Mouse (Mus musculus) gastrocnemius, postnatal 36 days (tissue): ENCODE data around the gene AL732309.1. TPM values are rescaled to one million over a fixed set of nuclear protein-coding genes. Genes with fewer than 3 reads are reported as not detected.

Source experiments
- DNase-seq, 2 experiments: peaks; one replicate each; pipeline ENCODE4 v3.0.0; 2022
- intact Hi-C: fragments of 180-260 bp; cut with DNase I; formaldehyde crosslinking; loops from one replicate; pipeline ENCODE4 v1.15.1; 2025
- long read RNA-seq, 2 experiments: library from polyadenylated mRNA; stranded (forward); transcript quantifications; one replicate each; pipeline ENCODE4 v2.0.0; 2021
- total RNA-seq, 2 experiments: library from RNA; stranded (reverse); gene quantifications; 2 replicates each; pipeline ENCODE4 v1.2.3; 2021

The AL732309.1 gene
- 1 to 10 TPM in 1 of 2 experiments, under 1 TPM in 1; 0.39 to 1.1 TPM for total RNA-seq
- long read RNA-seq, experiment 1, partial matches to known transcripts, result 0 of 4 reads
- long read RNA-seq, experiment 1, other reads (novel, unspliced or antisense), result 0 of 4 reads
- long read RNA-seq, experiment 2, transcript AL732309.1-201 (1 exons, 2,045 nt), result major isoform, 15 of 15 reads
- long read RNA-seq, experiment 2, partial matches to known transcripts, result 0 of 15 reads
- long read RNA-seq, experiment 2, other reads (novel, unspliced or antisense), result 0 of 15 reads

GRCm38 (mm10) chr2:25246183-25247072, at the start of gene AL732309.1:
TSS of gene AL732309.1 (minus strand) at chr2:25246863.
- intact Hi-C loops, result no loop called here
- no peak for DNase-seq

- intact Hi-C loops, result loop anchor here (2.0 kb wide), 1 partner anchor 99 kb away; no protein-coding TSS in a partner anchor
- DNase-seq, result no peak
Measured at GRCm38 (mm10) chr2:25293706-25294105, 47.0 kb upstream of the AL732309.1 start.

GRCm38 (mm10) chr2:25292856-25293255, 46.2 kb upstream of the AL732309.1 start:
- peak; percentile 55 to 73 for DNase-seq
- intact Hi-C loops, result no loop called here

- DNase-seq, result peak in 1 of 2 experiments; percentile 25
- intact Hi-C loops, result no loop called here
Measured at GRCm38 (mm10) chr2:25292054-25292544, 45.4 kb upstream of the AL732309.1 start.

- DNase-seq, result no peak
- intact Hi-C loops, result no loop called here
Measured at GRCm38 (mm10) chr2:25291184-25292053, 44.8 kb upstream of the AL732309.1 start.

- DNase-seq, result no peak
- intact Hi-C loops, result no loop called here
Measured at GRCm38 (mm10) chr2:25290816-25291130, 44.1 kb upstream of the AL732309.1 start.

GRCm38 (mm10) chr2:25290101-25290815, 43.6 kb upstream of the AL732309.1 start:
- intact Hi-C loops, result no loop called here
- no peak for DNase-seq

- DNase-seq, result no peak
- intact Hi-C loops, result loop anchor here (5.0 kb wide), 1 partner anchor 38 kb away; no protein-coding TSS in a partner anchor
Measured at GRCm38 (mm10) chr2:25289651-25290050, 43.0 kb upstream of the AL732309.1 start, which contains the start of gene Lrrc26. TSS of gene Lrrc26 (plus strand) at chr2:25289915.

- intact Hi-C loops, result loop anchor here (5.0 kb wide), 1 partner anchor 38 kb away; no protein-coding TSS in a partner anchor
- no peak for DNase-seq
Measured at GRCm38 (mm10) chr2:25288734-25289345, 42.2 kb upstream of the AL732309.1 start.

GRCm38 (mm10) chr2:25287927-25288649, 41.4 kb upstream of the AL732309.1 start, which contains the start of gene Tmem210:
TSS of gene Tmem210 (plus strand) at chr2:25288145.
- DNase-seq, result no peak
- intact Hi-C loops, result loop anchor here (5.0 kb wide), 1 partner anchor 39 kb away; no protein-coding TSS in a partner anchor

- intact Hi-C loops, result loop anchor here (5.0 kb wide), 1 partner anchor 40 kb away; no protein-coding TSS in a partner anchor
- DNase-seq, result no peak
Measured at GRCm38 (mm10) chr2:25286837-25287636, 40.4 kb upstream of the AL732309.1 start.

GRCm38 (mm10) chr2:25286314-25286713, 39.7 kb upstream of the AL732309.1 start:
- intact Hi-C loops, result loop anchor here (5.0 kb wide), 1 partner anchor 41 kb away; no protein-coding TSS in a partner anchor
- no peak for DNase-seq

- intact Hi-C loops, result loop anchor here (5.0 kb wide), 1 partner anchor 42 kb away; no protein-coding TSS in a partner anchor
- DNase-seq, result no peak
Measured at GRCm38 (mm10) chr2:25285551-25285950, 38.9 kb upstream of the AL732309.1 start.

GRCm38 (mm10) chr2:25278928-25279882, 32.5 kb upstream of the AL732309.1 start:
- peak in 1 of 2 experiments; percentile 70 for DNase-seq

GRCm38 (mm10) chr2:25273010-25273409, 26.3 kb upstream of the AL732309.1 start:
- DNase-seq, result no peak
- intact Hi-C loops, result loop anchor here (5.0 kb wide), 2 partner anchors 59 to 81 kb away; partner anchors contain the start of gene Man1b1

More at GRCm38 (mm10) chr2:25278928-25279882, 32.5 kb upstream of the AL732309.1 start:
- intact Hi-C loops, result no loop called here

- DNase-seq, result no peak
- intact Hi-C loops, result loop anchor here (5.0 kb wide), 2 partner anchors 60 to 80 kb away; partner anchors contain the start of gene Man1b1
Measured at GRCm38 (mm10) chr2:25272515-25272914, 25.9 kb upstream of the AL732309.1 start.
